Mouse (Mus musculus): ENCODE results near the gene St6galnac1. TPM values are rescaled to one million over a fixed set of nuclear protein-coding genes. Genes with fewer than 3 reads are reported as not detected.
"Not testable (repeated sequence)": the region's sequence is repeated elsewhere in the genome, so short reads cannot be mapped to it uniquely, and the experiment has no call there.

Gene St6galnac1
- polyA plus RNA-seq, 1 experiment, result not detected

- no peak overlapping the region for H3K4me3 ChIP-seq (ENCODE audit: low read depth, low read length)
- H3K27me3 ChIP-seq (ENCODE audit: control insufficient read depth, insufficient read depth, low read length, poor library complexity, severe bottlenecking), result no peaks in the 10 kb centered on the region
- TF ChIP-seq EP300 (IDR thresholded peaks at IDR 0.05; ENCODE audit: insufficient read depth, low read depth, low read length), result no peak
- TF ChIP-seq POLR2A (IDR thresholded peaks at IDR 0.05; ENCODE audit: insufficient read depth, low read length), result no peak
- no peak for TF ChIP-seq CTCF (IDR thresholded peaks at IDR 0.05; ENCODE audit: low read depth, low read length)
- no peak overlapping the region for H3K9ac ChIP-seq (ENCODE audit: low read depth, poor library complexity, severe bottlenecking)
- no peaks in the 10 kb centered on the region for H3K4me1 ChIP-seq (ENCODE audit: control insufficient read depth, insufficient read depth, low read length)
- H3K27ac ChIP-seq (ENCODE audit: insufficient read depth, low read length), result no peak overlapping the region
- no peaks in the 10 kb centered on the region; the same call in 1 of the 2 replicates for H3K9me3 ChIP-seq (replicated peaks; ENCODE audit: control insufficient read depth, insufficient read depth, low read length, poor library complexity, severe bottlenecking)
- H3K36me3 ChIP-seq (ENCODE audit: control insufficient read depth, insufficient read depth, low read length, poor library complexity, severe bottlenecking), result no peaks in the 10 kb centered on the region
Measured at GRCm38 (mm10) chr11:116749733-116750132, 25.6 kb downstream of the St6galnac1 start.

GRCm38 (mm10) chr11:116748692-116749091 lies 26.6 kb downstream of the St6galnac1 start:
- not testable (repeated sequence) for H3K27me3 ChIP-seq (ENCODE audit: control insufficient read depth, insufficient read depth, low read length, poor library complexity, severe bottlenecking); H3K27ac ChIP-seq (ENCODE audit: insufficient read depth, low read length); H3K36me3 ChIP-seq (ENCODE audit: control insufficient read depth, insufficient read depth, low read length, poor library complexity, severe bottlenecking); H3K9me3 ChIP-seq (replicated peaks; ENCODE audit: control insufficient read depth, insufficient read depth, low read length, poor library complexity, severe bottlenecking); H3K9ac ChIP-seq (ENCODE audit: low read depth, poor library complexity, severe bottlenecking); H3K4me1 ChIP-seq (ENCODE audit: control insufficient read depth, insufficient read depth, low read length); H3K4me3 ChIP-seq (ENCODE audit: low read depth, low read length)

GRCm38 (mm10) chr11:116746822-116747221 lies 28.5 kb downstream of the St6galnac1 start:
- not testable (repeated sequence) for H3K9ac ChIP-seq (ENCODE audit: low read depth, poor library complexity, severe bottlenecking); H3K36me3 ChIP-seq (ENCODE audit: control insufficient read depth, insufficient read depth, low read length, poor library complexity, severe bottlenecking); H3K4me3 ChIP-seq (ENCODE audit: low read depth, low read length); H3K9me3 ChIP-seq (replicated peaks; ENCODE audit: control insufficient read depth, insufficient read depth, low read length, poor library complexity, severe bottlenecking); H3K27me3 ChIP-seq (ENCODE audit: control insufficient read depth, insufficient read depth, low read length, poor library complexity, severe bottlenecking); H3K27ac ChIP-seq (ENCODE audit: insufficient read depth, low read length); H3K4me1 ChIP-seq (ENCODE audit: control insufficient read depth, insufficient read depth, low read length)

GRCm38 (mm10) chr11:116745457-116745856 lies 29.9 kb downstream of the St6galnac1 start:
- H3K4me3 ChIP-seq (ENCODE audit: low read depth, low read length); H3K9ac ChIP-seq (ENCODE audit: low read depth, poor library complexity, severe bottlenecking); H3K9me3 ChIP-seq (replicated peaks; ENCODE audit: control insufficient read depth, insufficient read depth, low read length, poor library complexity, severe bottlenecking); H3K27me3 ChIP-seq (ENCODE audit: control insufficient read depth, insufficient read depth, low read length, poor library complexity, severe bottlenecking); H3K27ac ChIP-seq (ENCODE audit: insufficient read depth, low read length); H3K36me3 ChIP-seq (ENCODE audit: control insufficient read depth, insufficient read depth, low read length, poor library complexity, severe bottlenecking); H3K4me1 ChIP-seq (ENCODE audit: control insufficient read depth, insufficient read depth, low read length): not testable (repeated sequence)

- Histone ChIP-seq H3K27ac (ENCODE audit: insufficient read depth, low read length) (no peak overlapping the region), H3K4me1 (ENCODE audit: control insufficient read depth, insufficient read depth, low read length) (no peaks in the 10 kb centered on the region), H3K27me3 (ENCODE audit: control insufficient read depth, insufficient read depth, low read length, poor library complexity, severe bottlenecking) (no peaks in the 10 kb centered on the region), H3K9ac (ENCODE audit: low read depth, poor library complexity, severe bottlenecking) (no peak overlapping the region), H3K36me3 (ENCODE audit: control insufficient read depth, insufficient read depth, low read length, poor library complexity, severe bottlenecking) (no peaks in the 10 kb centered on the region), H3K4me3 (ENCODE audit: low read depth, low read length) (no peak overlapping the region), H3K9me3 (replicated peaks; ENCODE audit: control insufficient read depth, insufficient read depth, low read length, poor library complexity, severe bottlenecking) (peaks cover 3% of the 10 kb centered on the region; the same call in 1 of the 2 replicates)
- TF ChIP-seq POLR2A (IDR thresholded peaks at IDR 0.05; ENCODE audit: insufficient read depth, low read length) (no peak), CTCF (IDR thresholded peaks at IDR 0.05; ENCODE audit: low read depth, low read length) (peak; percentile 87)
Measured at GRCm38 (mm10) chr11:116738411-116738810, 36.9 kb downstream of the St6galnac1 start.

- no peak overlapping the region for H3K9ac ChIP-seq (ENCODE audit: low read depth, poor library complexity, severe bottlenecking)
- peaks cover 3% of the 10 kb centered on the region; the same call in 1 of the 2 replicates for H3K9me3 ChIP-seq (replicated peaks; ENCODE audit: control insufficient read depth, insufficient read depth, low read length, poor library complexity, severe bottlenecking)
- no peaks in the 10 kb centered on the region for H3K27me3 ChIP-seq (ENCODE audit: control insufficient read depth, insufficient read depth, low read length, poor library complexity, severe bottlenecking)
- H3K4me3 ChIP-seq (ENCODE audit: low read depth, low read length), result no peak overlapping the region
- H3K36me3 ChIP-seq (ENCODE audit: control insufficient read depth, insufficient read depth, low read length, poor library complexity, severe bottlenecking), result no peaks in the 10 kb centered on the region
- TF ChIP-seq EP300 (IDR thresholded peaks at IDR 0.05; ENCODE audit: insufficient read depth, low read depth, low read length), result no peak
- TF ChIP-seq POLR2A (IDR thresholded peaks at IDR 0.05; ENCODE audit: insufficient read depth, low read length), result no peak
- TF ChIP-seq CTCF (IDR thresholded peaks at IDR 0.05; ENCODE audit: low read depth, low read length), result no peak
- no peak overlapping the region for H3K27ac ChIP-seq (ENCODE audit: insufficient read depth, low read length)
- H3K4me1 ChIP-seq (ENCODE audit: control insufficient read depth, insufficient read depth, low read length), result no peaks in the 10 kb centered on the region
Measured at GRCm38 (mm10) chr11:116732536-116732935, 42.8 kb downstream of the St6galnac1 start.

- H3K4me1 ChIP-seq (ENCODE audit: control insufficient read depth, insufficient read depth, low read length); H3K9me3 ChIP-seq (replicated peaks; ENCODE audit: control insufficient read depth, insufficient read depth, low read length, poor library complexity, severe bottlenecking); H3K36me3 ChIP-seq (ENCODE audit: control insufficient read depth, insufficient read depth, low read length, poor library complexity, severe bottlenecking); H3K27ac ChIP-seq (ENCODE audit: insufficient read depth, low read length); H3K9ac ChIP-seq (ENCODE audit: low read depth, poor library complexity, severe bottlenecking); H3K27me3 ChIP-seq (ENCODE audit: control insufficient read depth, insufficient read depth, low read length, poor library complexity, severe bottlenecking); H3K4me3 ChIP-seq (ENCODE audit: low read depth, low read length): not testable (repeated sequence)
Measured at GRCm38 (mm10) chr11:116731060-116731580, 44.2 kb downstream of the St6galnac1 start.

All from ES-Bruce4 (cell line).